Mouse (Mus musculus) testis, adult 2 months (tissue): Measurements from ENCODE around the gene Ctc1. TPM values are rescaled to one million over a fixed set of nuclear protein-coding genes. Genes with fewer than 3 reads are reported as not detected.
"Not testable (repeated sequence)": the region's sequence is repeated elsewhere in the genome, so short reads cannot be mapped to it uniquely, and the experiment has no call there.

Experiments used
- H3K27ac ChIP-seq: fragments of 200-500 bp; 2 replicates; pipeline ENCODE4 v1.5.1; 2012; ENCODE audit warnings: low read depth, low read length; ENCODE audit not compliant: control insufficient read depth, insufficient read depth
- H3K27me3 ChIP-seq: fragments of 200-500 bp; 2 replicates; pipeline ENCODE4 v1.6.1; 2012; ENCODE audit warnings: mild to moderate bottlenecking, low read length, moderate library complexity; ENCODE audit not compliant: control insufficient read depth, insufficient read depth
- H3K36me3 ChIP-seq: fragments of 200-500 bp; 2 replicates; pipeline ENCODE4 v1.6.1; 2012; ENCODE audit warnings: mild to moderate bottlenecking, low read length; ENCODE audit not compliant: control insufficient read depth, insufficient read depth
- H3K4me1 ChIP-seq: fragments of 200-500 bp; 2 replicates; pipeline ENCODE4 v1.6.1; 2012; ENCODE audit warnings: low read length; ENCODE audit not compliant: control insufficient read depth, insufficient read depth
- H3K4me3 ChIP-seq: fragments of 200-500 bp; 2 replicates; pipeline ENCODE4 v1.5.1; 2012; ENCODE audit warnings: low read depth, mild to moderate bottlenecking, low read length, moderate library complexity, mixed read lengths; ENCODE audit not compliant: control insufficient read depth
- CTCF ChIP-seq: fragments of 200-500 bp; IDR thresholded peaks from 2 replicates; pipeline ENCODE4 v1.5.1; 2012; ENCODE audit warnings: low read depth, mild to moderate bottlenecking, inconsistent platforms, low read length, moderate library complexity; ENCODE audit not compliant: control insufficient read depth, insufficient read depth, insufficient replicate concordance
- POLR2A ChIP-seq: fragments of 200-500 bp; IDR thresholded peaks from 2 replicates; pipeline ENCODE4 v1.6.1; 2012; ENCODE audit warnings: low read depth, mild to moderate bottlenecking, inconsistent platforms, low read length, moderate library complexity; ENCODE audit not compliant: control insufficient read depth
- polyA plus RNA-seq: library from polyadenylated mRNA; depleted of rRNA; stranded (reverse); fragments of >200 nt; gene quantifications from 2 replicates; pipeline ENCODE4 v1.2.3, GENCODE M21; 2012

The Ctc1 gene
- polyA plus RNA-seq, 1 experiment = 44.5 TPM

DNA sequence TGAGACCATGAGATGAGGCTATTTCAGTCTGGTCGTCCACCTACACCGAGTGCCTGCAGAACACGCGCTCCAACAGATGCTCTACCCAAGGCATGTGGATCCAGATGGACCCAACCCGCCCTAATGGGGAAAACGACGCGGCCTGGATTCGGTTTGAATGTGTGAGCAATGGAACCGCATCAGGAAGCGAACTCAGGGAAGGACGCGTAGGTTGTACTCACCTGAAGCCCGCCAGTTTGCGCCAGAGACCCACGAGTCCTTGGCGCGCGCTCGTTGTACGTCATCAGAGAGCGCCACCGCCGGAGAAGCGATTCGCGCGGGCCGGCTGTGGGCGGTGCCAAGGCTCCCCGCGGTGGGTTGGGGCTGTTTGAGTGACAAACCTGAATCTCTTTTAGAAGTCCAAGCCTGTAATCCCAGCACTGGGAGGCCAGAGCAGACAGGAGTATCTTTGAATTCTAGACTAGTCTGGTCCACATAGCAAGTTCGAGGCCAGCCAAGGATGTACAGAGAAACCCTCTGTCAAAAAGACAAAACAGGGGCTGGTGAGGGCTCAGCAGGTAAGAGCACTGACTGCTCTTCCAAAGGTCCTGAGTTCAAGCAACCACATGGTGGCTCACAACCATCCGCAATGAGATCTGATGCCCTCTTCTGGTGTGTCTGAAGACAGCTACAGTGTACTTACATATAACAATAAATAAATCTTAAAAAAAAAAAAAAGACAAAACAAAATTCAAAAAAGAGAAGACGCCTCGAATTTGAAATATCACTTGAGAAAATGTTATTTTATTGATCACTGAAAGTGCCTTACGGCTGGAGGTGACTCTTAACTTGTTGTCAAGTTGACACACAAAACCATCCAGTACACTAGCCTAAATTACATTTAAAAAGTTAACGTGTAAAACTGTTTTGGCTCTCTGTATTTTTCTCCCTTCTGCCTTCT is 7.3 kb upstream of the Ctc1 start, which contains the start of gene Pfas:
Pfas (minus strand) TSS at position 279 of the 940 bp plus-strand sequence.
- TF ChIP-seq CTCF = peak; percentile 15; the same call in 1 of the 2 replicates
- peak; percentile 89 for TF ChIP-seq POLR2A
- Histone ChIP-seq H3K4me1 (peaks cover 6% of the 10 kb centered on the region), H3K4me3 (peak within 1 kb of the TSS; percentile 94), H3K27ac (peak within 1 kb of the TSS; percentile 80), H3K27me3 (no peaks in the 10 kb centered on the region), H3K36me3 (no peaks in the 10 kb centered on the region)

DNA sequence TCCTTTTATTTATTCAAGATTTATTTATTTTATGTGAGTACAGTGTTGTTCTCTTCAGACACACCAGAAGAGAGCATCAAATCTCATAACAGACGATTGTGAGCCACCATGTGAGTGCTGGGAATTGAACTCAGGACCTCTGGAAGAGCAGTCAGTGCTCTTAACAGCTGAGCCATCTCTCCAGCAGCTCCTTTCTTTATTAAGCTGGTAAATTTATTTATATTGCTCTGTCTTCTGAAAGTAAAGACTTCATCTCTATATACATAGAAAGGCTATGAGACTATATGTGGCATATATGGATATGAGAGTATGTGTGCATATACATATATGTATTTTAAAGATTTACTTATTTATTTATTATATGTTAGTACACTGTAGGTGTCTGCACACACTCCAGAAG is 6.2 kb upstream of the Ctc1 start:
- TF ChIP-seq CTCF = no peak
- no peak for TF ChIP-seq POLR2A
- Histone ChIP-seq H3K27me3 (no peaks in the 10 kb centered on the region), H3K27ac (no peak overlapping the region), H3K36me3 (no peaks in the 10 kb centered on the region), H3K4me1 (peaks cover 6% of the 10 kb centered on the region), H3K4me3 (no peak overlapping the region)

DNA sequence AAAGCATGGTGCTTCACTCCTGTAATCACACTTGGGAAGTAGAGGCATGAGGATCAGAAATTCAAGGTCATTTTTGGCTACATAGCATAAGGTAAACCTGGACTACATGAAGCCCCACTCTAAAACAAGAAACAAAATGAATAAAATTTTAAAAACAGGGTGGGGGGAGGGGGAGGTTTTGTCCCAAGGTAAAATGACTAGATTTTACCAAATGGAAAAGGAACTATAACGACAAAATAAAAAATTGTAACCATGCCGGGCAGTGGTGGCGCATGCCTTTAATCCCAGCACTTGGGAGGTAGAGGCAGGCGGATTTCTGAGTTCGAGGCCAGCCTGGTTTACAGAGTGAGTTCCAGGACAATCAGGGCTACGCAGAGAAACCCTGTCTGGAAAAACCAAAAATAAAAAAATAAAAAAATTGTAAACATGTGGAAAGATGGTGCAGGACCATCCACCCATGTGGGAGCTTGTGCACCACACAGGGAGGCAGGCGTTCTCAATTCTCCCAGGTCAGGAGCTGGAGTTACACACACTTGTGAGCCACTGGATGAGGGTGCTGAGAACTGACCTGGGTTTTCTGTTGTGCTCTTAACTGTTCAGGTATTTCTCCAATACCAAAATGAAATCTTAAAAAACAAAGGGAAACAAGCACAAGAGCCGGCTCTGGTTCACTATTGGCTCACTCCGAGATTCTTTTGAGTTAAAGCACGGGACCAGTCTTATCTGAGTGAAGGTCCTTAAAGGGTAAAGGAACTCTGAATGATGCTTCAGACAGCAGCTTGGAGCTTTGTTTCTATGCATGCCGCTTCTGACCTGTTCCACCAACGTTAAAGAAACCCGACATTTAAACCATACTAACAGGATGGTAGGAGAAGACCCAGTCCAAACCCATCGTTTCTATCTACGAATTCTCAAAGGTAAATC is 5.0 kb upstream of the Ctc1 start:
- Histone ChIP-seq H3K4me1 (peaks cover 7% of the 10 kb centered on the region), H3K27me3 (no peaks in the 10 kb centered on the region), H3K4me3 (no peak overlapping the region), H3K36me3 (no peaks in the 10 kb centered on the region), H3K27ac (no peak overlapping the region)
- TF ChIP-seq POLR2A = no peak
- TF ChIP-seq CTCF = no peak

DNA sequence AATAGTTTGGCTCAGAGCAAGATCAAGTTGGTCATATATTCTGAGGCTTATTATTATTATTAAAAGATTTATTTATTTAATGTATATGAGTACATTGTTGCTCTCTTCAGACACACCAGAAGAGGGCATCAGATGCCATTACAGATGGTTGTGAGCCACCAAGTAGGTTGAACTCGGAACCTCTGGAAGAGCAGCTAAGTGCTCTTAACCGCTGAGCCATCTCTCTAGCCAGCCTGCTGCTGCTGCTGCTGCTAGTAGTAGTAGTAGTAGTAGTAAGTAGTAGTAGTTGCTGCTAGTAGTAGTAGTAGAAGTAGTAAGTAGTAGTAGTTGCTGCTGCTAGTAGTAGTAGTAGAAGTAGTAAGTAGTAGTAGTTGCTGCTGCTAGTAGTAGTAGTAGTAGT is 4.3 kb upstream of the Ctc1 start:
- H3K27ac ChIP-seq = not testable (repeated sequence)

DNA sequence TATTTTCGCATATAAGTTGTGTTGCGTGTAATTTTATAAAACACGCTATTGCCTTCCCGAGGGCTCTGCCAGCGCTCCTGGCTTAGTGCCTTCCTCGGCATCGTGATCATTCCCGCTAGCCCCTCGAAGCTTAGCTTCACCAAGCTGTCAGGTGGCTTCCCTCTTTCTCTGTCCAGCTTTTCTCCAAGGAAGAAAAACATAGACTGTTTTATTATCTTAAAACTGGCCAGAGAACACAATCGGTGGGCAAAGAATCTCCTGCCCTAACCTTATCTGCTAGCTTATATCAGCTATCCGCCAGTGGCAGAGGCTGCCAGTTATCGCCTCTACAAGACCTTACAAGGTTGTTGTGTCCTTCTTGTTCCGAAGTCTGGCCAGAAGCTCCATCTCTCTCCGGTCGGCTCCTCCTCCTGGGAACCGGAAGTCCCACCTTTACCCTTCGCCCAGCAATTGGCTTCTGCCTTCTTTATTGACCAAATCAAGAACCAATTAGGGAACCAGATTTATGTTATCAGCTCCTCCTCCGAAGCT is 3.6 kb upstream of the Ctc1 start:
- TF ChIP-seq CTCF (no peak), POLR2A (peak; percentile 64)
- peaks cover 7% of the 10 kb centered on the region for H3K4me1 ChIP-seq
- H3K27ac ChIP-seq = peak overlapping the region; percentile 82
- H3K4me3 ChIP-seq = peak overlapping the region; percentile 76
- H3K36me3 ChIP-seq = no peaks in the 10 kb centered on the region
- no peaks in the 10 kb centered on the region for H3K27me3 ChIP-seq

More for the DNA sequence above, 4.3 kb upstream of the Ctc1 start:
- not testable (repeated sequence) for H3K27me3 ChIP-seq, H3K4me3 ChIP-seq, H3K4me1 ChIP-seq, H3K36me3 ChIP-seq

DNA sequence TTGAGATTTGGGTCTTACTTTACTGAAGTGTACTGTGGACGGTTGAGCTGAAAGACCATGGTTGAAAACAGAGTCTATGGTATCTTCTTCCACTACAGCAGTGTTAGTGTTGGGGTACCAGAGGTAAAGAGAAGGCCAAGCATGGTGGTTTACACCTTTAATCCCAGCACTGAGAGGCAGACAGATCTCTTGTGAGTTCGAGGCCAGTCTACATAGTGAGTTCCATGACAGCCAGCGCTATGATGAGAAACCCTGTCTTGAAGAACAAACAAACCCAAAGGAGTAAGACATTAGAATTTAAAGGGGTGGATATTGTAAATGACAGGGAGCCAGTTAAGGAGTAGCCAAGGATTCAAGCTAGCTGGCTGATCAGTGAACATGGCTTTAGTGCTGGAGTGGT is 1.0 kb downstream of the Ctc1 start:
- H3K36me3 ChIP-seq = no peaks in the 10 kb centered on the region

DNA sequence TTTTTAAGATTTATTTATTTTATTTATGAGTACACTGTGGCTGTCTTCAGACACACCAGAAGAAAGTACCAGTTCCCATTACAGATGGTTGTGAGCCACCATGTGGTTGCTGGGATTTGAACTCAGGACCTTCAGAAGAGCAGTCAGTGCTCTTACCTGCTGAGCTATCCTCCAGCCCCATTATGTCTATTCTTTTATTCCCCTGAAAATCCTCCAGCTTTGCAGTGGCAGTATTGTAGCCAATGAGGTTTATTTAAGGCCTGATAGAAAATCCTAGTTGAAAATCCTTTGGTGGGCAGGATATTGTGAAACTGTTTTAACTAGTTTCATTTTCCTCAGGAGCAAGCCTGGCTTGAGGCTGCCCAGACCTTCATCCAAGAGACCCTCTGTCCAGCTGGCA is 5.0 kb downstream of the Ctc1 start:
- Histone ChIP-seq H3K4me1 (no peaks in the 10 kb centered on the region; the same call in 1 of the 2 replicates), H3K36me3 (peaks cover 2% of the 10 kb centered on the region), H3K27ac (no peak overlapping the region), H3K27me3 (no peaks in the 10 kb centered on the region), H3K4me3 (no peak overlapping the region)
- TF ChIP-seq POLR2A (no peak), CTCF (no peak)

More for the DNA sequence above, 1.0 kb downstream of the Ctc1 start:
- TF ChIP-seq POLR2A = no peak
- Histone ChIP-seq H3K4me3 (peak overlapping the region; percentile 95), H3K27me3 (no peaks in the 10 kb centered on the region), H3K27ac (no peak overlapping the region; the same call in 1 of the 2 replicates), H3K4me1 (peaks cover 7% of the 10 kb centered on the region)
